Mouse (Mus musculus): ENCODE measurements at regions not wholly inside any gene's neighbourhood (a gene's known extent, or its start where the extent isn't known, plus 50 kb on each side); places are given as distances from the start of the nearest gene placed in this dataset.

GRCm38 (mm10) chr12:6087627-6088350 is 712.3 kb upstream of the Klhl29 start:
- peak; percentile 41; the same call in 1 of the 2 replicates for ATAC-seq (ENCODE audit: low read depth)
- Histone ChIP-seq H3K4me3 (ENCODE audit: low read depth, low read length) (no peak overlapping the region), H3K4me2 (ENCODE audit: low read depth, low read length) (no peak overlapping the region), H3K27me3 (replicated peaks; ENCODE audit: control insufficient read depth, insufficient read depth, low read length) (no peaks in the 10 kb centered on the region), H3K36me3 (ENCODE audit: control insufficient read depth, insufficient read depth, low read length) (no peaks in the 10 kb centered on the region), H3K27ac (replicated peaks; ENCODE audit: low read depth, low read length) (no peak overlapping the region), H3K4me1 (ENCODE audit: control insufficient read depth, insufficient read depth, low read length) (0 out of 2 replicates have a peak, but pooled peaks cover 6% of the 10 kb centered on the region), H3K9ac (ENCODE audit: low read depth, low read length) (no peak overlapping the region), H3K9me3 (ENCODE audit: control insufficient read depth, low read length) (no peaks in the 10 kb centered on the region)
- peak; percentile 57 for DNase-seq (ENCODE audit: low spot score)
- WGBS: 40% methylated on average over 3 of the region's 3 CpGs

- H3K4me2 ChIP-seq (ENCODE audit: low read depth, low read length): no peak overlapping the region
- H3K4me3 ChIP-seq (ENCODE audit: low read depth, low read length): no peak overlapping the region
- H3K36me3 ChIP-seq (ENCODE audit: control insufficient read depth, insufficient read depth, low read length): no peaks in the 10 kb centered on the region
- H3K27me3 ChIP-seq (replicated peaks; ENCODE audit: control insufficient read depth, insufficient read depth, low read length): no peaks in the 10 kb centered on the region
- ATAC-seq (ENCODE audit: low read depth) (no peak), DNase-seq (ENCODE audit: low spot score) (peak; percentile 33)
- 38% methylated on average over 2 of the region's 2 CpGs for WGBS
- no peak overlapping the region for H3K27ac ChIP-seq (replicated peaks; ENCODE audit: low read depth, low read length)
- no peaks in the 10 kb centered on the region for H3K9me3 ChIP-seq (ENCODE audit: control insufficient read depth, low read length)
- H3K4me1 ChIP-seq (ENCODE audit: control insufficient read depth, insufficient read depth, low read length): 0 out of 2 replicates have a peak, but pooled peaks cover 6% of the 10 kb centered on the region
- H3K9ac ChIP-seq (ENCODE audit: low read depth, low read length): no peak overlapping the region
Observed at GRCm38 (mm10) chr12:6087071-6087470, 711.6 kb upstream of the Klhl29 start.

GRCm38 (mm10) chr12:6046866-6047689 is 671.6 kb upstream of the Klhl29 start:
- H3K9me3 ChIP-seq (ENCODE audit: control insufficient read depth, low read length): no peaks in the 10 kb centered on the region
- WGBS: 65% methylated on average over 9 of the region's 9 CpGs

GRCm38 (mm10) chr12:6046110-6046509 is 670.6 kb upstream of the Klhl29 start:
- Histone ChIP-seq H3K27ac (replicated peaks; ENCODE audit: low read depth, low read length) (no peak overlapping the region), H3K4me3 (ENCODE audit: low read depth, low read length) (no peak overlapping the region), H3K36me3 (ENCODE audit: control insufficient read depth, insufficient read depth, low read length) (no peaks in the 10 kb centered on the region), H3K4me1 (ENCODE audit: control insufficient read depth, insufficient read depth, low read length) (no peaks in the 10 kb centered on the region), H3K9ac (ENCODE audit: low read depth, low read length) (no peak overlapping the region), H3K9me3 (ENCODE audit: control insufficient read depth, low read length) (no peaks in the 10 kb centered on the region), H3K27me3 (replicated peaks; ENCODE audit: control insufficient read depth, insufficient read depth, low read length) (no peaks in the 10 kb centered on the region), H3K4me2 (ENCODE audit: low read depth, low read length) (no peak overlapping the region)
- ATAC-seq (ENCODE audit: low read depth) (no peak), DNase-seq (ENCODE audit: low spot score) (no peak)
- 75% methylated on average over 2 of the region's 2 CpGs for WGBS

More at GRCm38 (mm10) chr12:6046866-6047689, 671.6 kb upstream of the Klhl29 start:
- no peak for DNase-seq (ENCODE audit: low spot score)
- Histone ChIP-seq H3K36me3 (ENCODE audit: control insufficient read depth, insufficient read depth, low read length) (no peaks in the 10 kb centered on the region), H3K4me1 (ENCODE audit: control insufficient read depth, insufficient read depth, low read length) (no peaks in the 10 kb centered on the region), H3K27ac (replicated peaks; ENCODE audit: low read depth, low read length) (no peak overlapping the region), H3K27me3 (replicated peaks; ENCODE audit: control insufficient read depth, insufficient read depth, low read length) (no peaks in the 10 kb centered on the region), H3K4me2 (ENCODE audit: low read depth, low read length) (no peak overlapping the region), H3K9ac (ENCODE audit: low read depth, low read length) (no peak overlapping the region), H3K4me3 (ENCODE audit: low read depth, low read length) (no peak overlapping the region)
- ATAC-seq (ENCODE audit: low read depth): no peak

DNA sequence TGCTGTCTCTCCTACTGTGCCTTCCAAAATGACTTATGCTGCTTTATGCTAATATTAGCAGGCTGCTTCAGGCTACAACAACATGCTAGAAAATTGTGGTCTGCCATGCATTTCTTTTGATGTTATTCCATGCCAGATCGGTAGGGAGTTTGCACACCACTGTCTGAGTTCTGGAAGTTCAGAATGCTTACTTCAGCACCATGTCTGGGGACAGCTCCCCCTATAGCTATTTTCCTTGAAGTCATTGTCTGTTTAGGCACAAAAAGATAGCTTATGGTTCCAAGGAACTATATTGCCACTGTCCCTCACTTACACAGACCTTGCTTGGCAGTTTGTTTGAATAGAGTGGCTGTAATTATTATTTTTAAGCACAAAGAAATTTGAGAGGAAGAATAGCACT is 666.8 kb upstream of the Klhl29 start:
- Histone ChIP-seq H3K27ac (replicated peaks; ENCODE audit: low read depth, low read length) (no peak overlapping the region), H3K4me2 (ENCODE audit: low read depth, low read length) (no peak overlapping the region), H3K4me3 (ENCODE audit: low read depth, low read length) (no peak overlapping the region), H3K9me3 (ENCODE audit: control insufficient read depth, low read length) (no peaks in the 10 kb centered on the region), H3K36me3 (ENCODE audit: control insufficient read depth, insufficient read depth, low read length) (no peaks in the 10 kb centered on the region), H3K4me1 (ENCODE audit: control insufficient read depth, insufficient read depth, low read length) (no peaks in the 10 kb centered on the region), H3K9ac (ENCODE audit: low read depth, low read length) (no peak overlapping the region), H3K27me3 (replicated peaks; ENCODE audit: control insufficient read depth, insufficient read depth, low read length) (no peaks in the 10 kb centered on the region)
- no peak for ATAC-seq (ENCODE audit: low read depth)
- 19% methylated on average over 1 of the region's 1 CpGs for WGBS
- peak; percentile 60 for DNase-seq (ENCODE audit: low spot score)

DNA sequence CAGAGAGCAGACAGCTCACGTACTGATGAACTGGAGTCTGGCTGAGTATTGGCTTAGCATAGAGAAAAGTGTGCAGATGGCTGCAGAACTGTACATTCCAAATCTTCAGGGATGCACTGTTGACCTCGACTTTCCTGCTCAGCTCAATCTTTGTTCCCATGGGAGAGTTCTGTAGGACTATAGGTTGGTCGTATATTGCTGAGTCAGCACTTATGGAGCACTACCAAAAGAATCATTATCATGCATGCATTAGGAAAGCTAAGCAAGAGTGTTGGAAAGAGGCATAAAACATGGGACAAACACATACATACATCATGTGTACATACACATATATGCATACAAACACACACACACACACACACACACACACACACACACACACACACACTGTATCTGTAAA is 648.6 kb upstream of the Klhl29 start:
- no peak overlapping the region for H3K4me2 ChIP-seq (ENCODE audit: low read depth, low read length)
- H3K4me1 ChIP-seq (ENCODE audit: control insufficient read depth, insufficient read depth, low read length): no peaks in the 10 kb centered on the region
- H3K36me3 ChIP-seq (ENCODE audit: control insufficient read depth, insufficient read depth, low read length): no peaks in the 10 kb centered on the region
- DNase-seq (ENCODE audit: low spot score) (no peak), ATAC-seq (ENCODE audit: low read depth) (no peak)
- H3K27ac ChIP-seq (replicated peaks; ENCODE audit: low read depth, low read length): no peak overlapping the region
- H3K9me3 ChIP-seq (ENCODE audit: control insufficient read depth, low read length): no peaks in the 10 kb centered on the region
- 77% methylated on average over 3 of the region's 3 CpGs for WGBS
- H3K4me3 ChIP-seq (ENCODE audit: low read depth, low read length): no peak overlapping the region
- H3K9ac ChIP-seq (ENCODE audit: low read depth, low read length): no peak overlapping the region
- H3K27me3 ChIP-seq (replicated peaks; ENCODE audit: control insufficient read depth, insufficient read depth, low read length): no peaks in the 10 kb centered on the region

- Histone ChIP-seq H3K36me3 (ENCODE audit: control insufficient read depth, insufficient read depth, low read length) (no peaks in the 10 kb centered on the region), H3K9ac (ENCODE audit: low read depth, low read length) (no peak overlapping the region), H3K4me2 (ENCODE audit: low read depth, low read length) (no peak overlapping the region), H3K4me1 (ENCODE audit: control insufficient read depth, insufficient read depth, low read length) (no peaks in the 10 kb centered on the region), H3K9me3 (ENCODE audit: control insufficient read depth, low read length) (no peaks in the 10 kb centered on the region), H3K27ac (replicated peaks; ENCODE audit: low read depth, low read length) (no peak overlapping the region), H3K4me3 (ENCODE audit: low read depth, low read length) (no peak overlapping the region), H3K27me3 (replicated peaks; ENCODE audit: control insufficient read depth, insufficient read depth, low read length) (no peaks in the 10 kb centered on the region)
- 55% methylated on average over 2 of the region's 2 CpGs for WGBS
- DNase-seq (ENCODE audit: low spot score) (peak; percentile 24), ATAC-seq (ENCODE audit: low read depth) (no peak)
Observed at GRCm38 (mm10) chr12:6022490-6022889, 647.0 kb upstream of the Klhl29 start.

GRCm38 (mm10) chr12:6000961-6001360 is 625.5 kb upstream of the Klhl29 start:
- DNase-seq (ENCODE audit: low spot score) (no peak), ATAC-seq (ENCODE audit: low read depth) (no peak)
- Histone ChIP-seq H3K27me3 (replicated peaks; ENCODE audit: control insufficient read depth, insufficient read depth, low read length) (no peaks in the 10 kb centered on the region), H3K4me2 (ENCODE audit: low read depth, low read length) (no peak overlapping the region), H3K9me3 (ENCODE audit: control insufficient read depth, low read length) (no peaks in the 10 kb centered on the region), H3K4me3 (ENCODE audit: low read depth, low read length) (no peak overlapping the region), H3K9ac (ENCODE audit: low read depth, low read length) (no peak overlapping the region), H3K36me3 (ENCODE audit: control insufficient read depth, insufficient read depth, low read length) (no peaks in the 10 kb centered on the region), H3K27ac (replicated peaks; ENCODE audit: low read depth, low read length) (no peak overlapping the region), H3K4me1 (ENCODE audit: control insufficient read depth, insufficient read depth, low read length) (no peaks in the 10 kb centered on the region)
- WGBS: 80% methylated on average over 3 of the region's 3 CpGs
